Mouse (Mus musculus) forebrain, embryonic 11.5 days (tissue): ENCODE measurements around the gene Cacna1d. TPM values are rescaled to one million over a fixed set of nuclear protein-coding genes. Genes with fewer than 3 reads are reported as not detected.

ENCODE experiments used
- ATAC-seq: fragments of 200-750 bp; cut with Nextera tagmentation; replicated peaks from 2 replicates; pipeline ENCODE4 v1.8.0; 2017; ENCODE audit warnings: moderate TSS enrichment; ENCODE audit not compliant: low FRiP score
- DNase-seq: peaks from one replicate; pipeline ENCODE4 v3.0.0-alpha.2; 2017; ENCODE audit warnings: low spot score
- H3K27ac ChIP-seq: fragments of 300-500 bp; sonication (generic); 2 replicates; pipeline ENCODE4 v1.5.1; 2014; ENCODE audit warnings: low read depth, low read length
- H3K27me3 ChIP-seq: fragments of 300-500 bp; sonication (generic); 2 replicates; pipeline ENCODE4 v1.6.1; 2014; ENCODE audit warnings: mild to moderate bottlenecking, low read length, mixed read lengths; ENCODE audit not compliant: control insufficient read depth, insufficient read depth
- H3K36me3 ChIP-seq: fragments of 300-500 bp; sonication (generic); 2 replicates; pipeline ENCODE4 v1.6.1; 2014; ENCODE audit warnings: mild to moderate bottlenecking, low read length, moderate library complexity, mixed read lengths; ENCODE audit not compliant: control insufficient read depth, insufficient read depth
- H3K4me1 ChIP-seq: fragments of 300-500 bp; sonication (generic); replicated peaks from 2 replicates; pipeline ENCODE4 v1.6.1; 2014; ENCODE audit warnings: low read length, mixed read lengths; ENCODE audit not compliant: control insufficient read depth, insufficient read depth
- H3K4me2 ChIP-seq: fragments of 300-500 bp; sonication (generic); 2 replicates; pipeline ENCODE4 v1.6.1; 2014; ENCODE audit warnings: low read depth, mild to moderate bottlenecking, low read length, moderate library complexity, mixed read lengths; ENCODE audit not compliant: severe bottlenecking
- H3K4me3 ChIP-seq: fragments of 300-500 bp; sonication (generic); 2 replicates; pipeline ENCODE4 v1.5.1; 2014; ENCODE audit warnings: low read depth, low read length
- H3K9ac ChIP-seq: fragments of 300-500 bp; sonication (generic); 2 replicates; pipeline ENCODE4 v1.6.1; 2014; ENCODE audit warnings: low read length
- H3K9me3 ChIP-seq: fragments of 300-500 bp; sonication (generic); 2 replicates; pipeline ENCODE4 v1.6.1; 2016; ENCODE audit warnings: low read length, mixed read lengths; ENCODE audit not compliant: control insufficient read depth
- WGBS: fragments of 180-500 bp; shearing (Covaris S2); extraction: QIAGEN DNeasy Blood & Tissue Kit; methylation state at CpG from one replicate; pipeline ENCODE4 v1.1.7; 2014; 5-methylcytosine and 5-hydroxymethylcytosine counted together
- polyA plus RNA-seq: library from polyadenylated mRNA; unstranded; fragments of >200 nt; fragmentation: Nextera tagmentation; extraction: Ambion mirVana; gene quantifications from 2 replicates; pipeline ENCODE4 v1.2.1, GENCODE M21; 2014

Cacna1d gene
- polyA plus RNA-seq, 1 experiment from 2014 or later = 1.8 TPM

GRCm38 (mm10) chr14:30299946-30300345 lies 191.3 kb downstream of the Cacna1d start:
- 68% methylated on average over 7 of the region's 7 CpGs for WGBS
- Histone ChIP-seq H3K9ac (no peak overlapping the region), H3K9me3 (no peaks in the 10 kb centered on the region), H3K4me2 (no peak overlapping the region), H3K4me3 (no peak overlapping the region), H3K36me3 (no peaks in the 10 kb centered on the region), H3K27ac (no peak overlapping the region), H3K27me3 (no peaks in the 10 kb centered on the region), H3K4me1 (no peaks in the 10 kb centered on the region)
- DNase-seq (no peak), ATAC-seq (no peak)

GRCm38 (mm10) chr14:30297492-30297891 lies 193.8 kb downstream of the Cacna1d start:
- H3K9me3 ChIP-seq = no peaks in the 10 kb centered on the region
- H3K9ac ChIP-seq = no peak overlapping the region
- ATAC-seq = no peak
- no peak overlapping the region for H3K27ac ChIP-seq
- WGBS = 95% methylated on average over 11 of the region's 11 CpGs
- H3K27me3 ChIP-seq = no peaks in the 10 kb centered on the region
- no peak overlapping the region for H3K4me2 ChIP-seq
- H3K4me1 ChIP-seq = no peaks in the 10 kb centered on the region
- no peaks in the 10 kb centered on the region for H3K36me3 ChIP-seq
- no peak overlapping the region for H3K4me3 ChIP-seq
- no peak for DNase-seq

GRCm38 (mm10) chr14:30292135-30292463 lies 199.2 kb downstream of the Cacna1d start:
- Histone ChIP-seq H3K4me2 (no peak overlapping the region), H3K4me1 (no peaks in the 10 kb centered on the region), H3K4me3 (no peak overlapping the region), H3K9me3 (no peaks in the 10 kb centered on the region), H3K27ac (no peak overlapping the region), H3K36me3 (no peaks in the 10 kb centered on the region), H3K27me3 (no peaks in the 10 kb centered on the region), H3K9ac (no peak overlapping the region)
- DNase-seq (no peak), ATAC-seq (no peak)
- 29% methylated on average over 1 of the region's 1 CpGs for WGBS

DNA sequence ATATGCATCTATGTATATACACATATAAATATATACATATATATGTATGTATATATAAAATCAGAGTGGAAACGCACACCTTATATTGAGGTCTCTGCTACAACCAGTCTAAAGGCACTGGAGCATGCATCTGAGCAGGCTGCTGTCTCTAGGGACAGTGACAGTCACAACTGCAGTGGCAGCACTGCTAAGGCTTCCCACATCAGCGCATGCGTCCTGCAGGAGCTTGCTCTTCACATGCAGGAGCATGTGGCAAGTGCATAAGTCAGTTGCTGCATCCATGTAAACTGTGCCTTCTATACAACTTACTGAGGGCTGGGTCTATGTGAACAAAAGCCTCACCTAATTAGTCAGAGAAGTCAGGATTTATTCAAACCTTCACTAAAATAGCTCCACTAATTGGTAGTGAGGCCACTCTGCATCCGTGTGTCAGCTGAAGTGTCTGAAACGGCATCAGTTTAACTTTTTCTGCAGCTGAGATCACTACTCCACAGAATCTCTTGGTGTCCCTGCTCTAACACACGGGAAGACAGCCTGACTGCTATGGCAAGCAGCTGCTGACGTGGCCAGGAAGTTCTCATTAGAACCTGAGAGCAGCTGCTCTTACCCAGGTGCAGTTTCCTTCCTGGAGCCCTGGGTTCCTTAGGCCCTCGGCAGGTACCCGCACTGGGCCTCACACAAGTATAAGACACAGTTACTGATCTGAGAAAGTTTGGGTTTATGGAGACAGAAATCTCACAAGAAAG lies 199.7 kb downstream of the Cacna1d start:
- no peaks in the 10 kb centered on the region for H3K9me3 ChIP-seq
- no peaks in the 10 kb centered on the region for H3K36me3 ChIP-seq
- ATAC-seq (no peak), DNase-seq (no peak)
- no peak overlapping the region for H3K27ac ChIP-seq
- no peak overlapping the region for H3K4me2 ChIP-seq
- no peaks in the 10 kb centered on the region for H3K4me1 ChIP-seq
- H3K27me3 ChIP-seq = no peaks in the 10 kb centered on the region
- WGBS = 58% methylated on average over 9 of the region's 9 CpGs
- no peak overlapping the region for H3K9ac ChIP-seq
- no peak overlapping the region for H3K4me3 ChIP-seq

GRCm38 (mm10) chr14:30284446-30284845 lies 206.8 kb downstream of the Cacna1d start:
- no peaks in the 10 kb centered on the region for H3K27me3 ChIP-seq
- no peak overlapping the region for H3K4me2 ChIP-seq
- H3K4me1 ChIP-seq = no peaks in the 10 kb centered on the region
- H3K4me3 ChIP-seq = no peak overlapping the region
- no peak for DNase-seq
- no peak overlapping the region for H3K27ac ChIP-seq
- no peaks in the 10 kb centered on the region for H3K36me3 ChIP-seq
- no peaks in the 10 kb centered on the region for H3K9me3 ChIP-seq
- ATAC-seq = no peak
- WGBS = 80% methylated on average over 10 of the region's 10 CpGs
- no peak overlapping the region for H3K9ac ChIP-seq

GRCm38 (mm10) chr14:30284022-30284421 lies 207.2 kb downstream of the Cacna1d start:
- H3K4me1 ChIP-seq = no peaks in the 10 kb centered on the region
- no peak overlapping the region for H3K4me3 ChIP-seq
- no peaks in the 10 kb centered on the region for H3K36me3 ChIP-seq
- no peak overlapping the region for H3K9ac ChIP-seq
- H3K27me3 ChIP-seq = no peaks in the 10 kb centered on the region
- no peak for ATAC-seq
- H3K9me3 ChIP-seq = no peaks in the 10 kb centered on the region
- H3K4me2 ChIP-seq = no peak overlapping the region
- no peak for DNase-seq
- WGBS = 86% methylated on average over 10 of the region's 10 CpGs
- no peak overlapping the region for H3K27ac ChIP-seq

DNA sequence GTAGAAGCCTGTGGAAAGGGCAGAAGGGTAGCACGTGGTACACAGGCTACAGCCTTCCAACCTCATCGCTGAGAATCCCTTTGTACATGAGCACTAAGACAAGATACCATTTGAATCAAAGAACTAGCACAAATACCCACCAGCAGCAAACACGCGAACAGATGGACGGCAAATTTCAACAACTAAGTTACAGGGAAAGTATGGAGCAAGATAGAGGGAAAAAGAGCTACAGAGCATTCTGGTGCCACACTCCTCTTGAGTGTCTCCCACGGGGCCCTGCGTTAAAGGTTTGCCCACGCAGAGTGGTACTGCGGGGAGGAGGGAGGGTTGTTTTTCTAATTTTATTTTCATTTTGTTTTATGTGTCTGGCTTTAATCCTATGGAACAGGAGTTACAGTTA lies 215.7 kb downstream of the Cacna1d start:
- H3K4me2 ChIP-seq = no peak overlapping the region
- no peak overlapping the region for H3K9ac ChIP-seq
- H3K4me3 ChIP-seq = no peak overlapping the region
- 92% methylated on average over 9 of the region's 9 CpGs for WGBS
- no peak overlapping the region for H3K27ac ChIP-seq
- ATAC-seq (no peak), DNase-seq (no peak)
- no peaks in the 10 kb centered on the region for H3K9me3 ChIP-seq
- H3K4me1 ChIP-seq = no peaks in the 10 kb centered on the region
- H3K27me3 ChIP-seq = no peaks in the 10 kb centered on the region
- H3K36me3 ChIP-seq = no peaks in the 10 kb centered on the region

GRCm38 (mm10) chr14:30272976-30273375 lies 218.3 kb downstream of the Cacna1d start:
- 86% methylated on average over 4 of the region's 4 CpGs for WGBS
- H3K4me1 ChIP-seq = no peaks in the 10 kb centered on the region

DNA sequence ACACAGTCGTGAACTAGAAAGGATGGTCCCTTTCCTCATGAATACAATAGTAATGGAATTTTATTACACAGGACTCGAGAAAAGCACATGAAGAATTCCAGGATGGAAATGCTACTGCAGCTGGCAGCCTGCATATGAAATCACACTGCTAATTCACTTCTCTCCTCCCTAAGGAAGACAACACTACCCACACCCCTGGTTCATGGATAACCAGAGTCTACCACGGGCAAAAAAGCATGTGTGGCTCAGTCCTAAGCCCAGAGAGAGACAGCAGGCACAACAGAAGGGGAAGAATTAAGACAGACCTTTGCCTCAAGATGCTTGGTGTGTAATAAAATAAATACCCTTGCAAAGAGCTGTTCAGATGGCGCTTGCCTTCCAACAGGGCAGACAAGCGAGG lies 218.7 kb downstream of the Cacna1d start:
- H3K4me2 ChIP-seq = no peak overlapping the region
- H3K27me3 ChIP-seq = no peaks in the 10 kb centered on the region
- no peaks in the 10 kb centered on the region for H3K4me1 ChIP-seq
- no peak overlapping the region for H3K4me3 ChIP-seq
- no peak overlapping the region for H3K27ac ChIP-seq
- no peak for DNase-seq
- H3K36me3 ChIP-seq = no peaks in the 10 kb centered on the region
- H3K9ac ChIP-seq = no peak overlapping the region
- WGBS = 87% methylated on average over 5 of the region's 5 CpGs
- ATAC-seq = no peak
- H3K9me3 ChIP-seq = no peaks in the 10 kb centered on the region

More at GRCm38 (mm10) chr14:30272976-30273375, 218.3 kb downstream of the Cacna1d start:
- H3K27me3 ChIP-seq = no peaks in the 10 kb centered on the region
- H3K9me3 ChIP-seq = no peaks in the 10 kb centered on the region
- no peak overlapping the region for H3K27ac ChIP-seq
- DNase-seq (no peak), ATAC-seq (no peak)
- no peak overlapping the region for H3K9ac ChIP-seq
- H3K4me3 ChIP-seq = no peak overlapping the region
- no peaks in the 10 kb centered on the region for H3K36me3 ChIP-seq
- no peak overlapping the region for H3K4me2 ChIP-seq
